Mouse (Mus musculus) thymus, adult 2 months (tissue): ENCODE results near the gene Wdpcp. TPM values are rescaled to one million over a fixed set of nuclear protein-coding genes. Genes with fewer than 3 reads are reported as not detected.

Experiments
- DNase-seq: peaks from one replicate; pipeline ENCODE4 v3.0.0; 2021
- H3K27ac ChIP-seq: fragments of 200-500 bp; 2 replicates; pipeline ENCODE4 v1.5.1; 2012; ENCODE audit warnings: low read length, control low read depth; ENCODE audit not compliant: control insufficient read depth, insufficient read depth
- H3K27me3 ChIP-seq: fragments of 200-500 bp; 2 replicates; pipeline ENCODE4 v1.6.1; 2012; ENCODE audit warnings: mild to moderate bottlenecking, low read length, moderate library complexity, mixed read lengths; ENCODE audit not compliant: control insufficient read depth, insufficient read depth
- H3K36me3 ChIP-seq: fragments of 200-500 bp; 2 replicates; pipeline ENCODE4 v1.6.1; 2012; ENCODE audit warnings: mild to moderate bottlenecking, low read length, moderate library complexity; ENCODE audit not compliant: control insufficient read depth, insufficient read depth
- H3K4me1 ChIP-seq: fragments of 200-500 bp; replicated peaks from 2 replicates; pipeline ENCODE4 v1.6.1; 2012; ENCODE audit warnings: low read length; ENCODE audit not compliant: control insufficient read depth, insufficient read depth
- H3K4me3 ChIP-seq: fragments of 200-500 bp; 2 replicates; pipeline ENCODE4 v1.5.1; 2012; ENCODE audit warnings: mild to moderate bottlenecking, low read length, control low read depth, moderate library complexity; ENCODE audit not compliant: control insufficient read depth, insufficient read depth
- CTCF ChIP-seq: fragments of 200-500 bp; IDR thresholded peaks from 2 replicates; pipeline ENCODE4 v1.5.1; 2012; ENCODE audit warnings: mild to moderate bottlenecking, control low read depth, low read length, moderate library complexity, borderline replicate concordance; ENCODE audit not compliant: control insufficient read depth, poor library complexity, insufficient read depth; ENCODE audit errors: extremely low read depth
- POLR2A ChIP-seq: fragments of 200-500 bp; IDR thresholded peaks from 2 replicates; pipeline ENCODE4 v1.6.1; 2012; ENCODE audit warnings: mild to moderate bottlenecking, low read length, control low read depth, moderate library complexity; ENCODE audit not compliant: control insufficient read depth, poor library complexity, insufficient read depth; ENCODE audit errors: extremely low read depth
- WGBS: fragments of 180-500 bp; shearing (Covaris S2); methylation state at CpG from one replicate; pipeline ENCODE4 v1.1.7; 2018; 5-methylcytosine and 5-hydroxymethylcytosine counted together
- polyA plus RNA-seq: library from polyadenylated mRNA; depleted of rRNA; stranded (reverse); fragments of >200 nt; gene quantifications from 2 replicates; pipeline ENCODE4 v1.2.3, GENCODE M21; 2012

The Wdpcp gene
- polyA plus RNA-seq, 1 experiment, result 2.7 TPM

GRCm38 (mm10) chr11:21615915-21616314 is 43.9 kb downstream of the Wdpcp start:
- Histone ChIP-seq H3K36me3 (no peaks in the 10 kb centered on the region), H3K4me1 (no peaks in the 10 kb centered on the region), H3K27ac (no peak overlapping the region), H3K4me3 (no peak overlapping the region), H3K27me3 (no peaks in the 10 kb centered on the region)
- no peak for DNase-seq
- no peak for TF ChIP-seq CTCF
- TF ChIP-seq POLR2A, result no peak

- Histone ChIP-seq H3K4me3 (no peak overlapping the region), H3K36me3 (no peaks in the 10 kb centered on the region), H3K27me3 (no peaks in the 10 kb centered on the region), H3K27ac (no peak overlapping the region), H3K4me1 (no peaks in the 10 kb centered on the region)
- 80% methylated on average over 9 of the region's 9 CpGs for WGBS
- TF ChIP-seq POLR2A (no peak), CTCF (no peak)
- DNase-seq, result no peak
These were observed 62.3 kb downstream of the Wdpcp start for GRCm38 (mm10) chr11:21634171-21634907.

- Histone ChIP-seq H3K4me1 (no peaks in the 10 kb centered on the region), H3K4me3 (no peak overlapping the region), H3K27ac (no peak overlapping the region), H3K36me3 (no peaks in the 10 kb centered on the region), H3K27me3 (no peaks in the 10 kb centered on the region)
- no peak for DNase-seq
- TF ChIP-seq CTCF (no peak), POLR2A (no peak)
- WGBS, result 89% methylated on average over 5 of the region's 5 CpGs
These were observed 66.3 kb downstream of the Wdpcp start for GRCm38 (mm10) chr11:21638341-21638740.

- H3K27ac ChIP-seq, result no peak overlapping the region
- WGBS, result 87% methylated on average over 2 of the region's 2 CpGs
- no peak for TF ChIP-seq POLR2A
- TF ChIP-seq CTCF, result no peak
- DNase-seq, result no peak
- no peaks in the 10 kb centered on the region for H3K27me3 ChIP-seq
- H3K36me3 ChIP-seq, result no peaks in the 10 kb centered on the region
- no peaks in the 10 kb centered on the region for H3K4me1 ChIP-seq
- H3K4me3 ChIP-seq, result no peak overlapping the region
These were observed 67.5 kb downstream of the Wdpcp start for GRCm38 (mm10) chr11:21639534-21639933.

GRCm38 (mm10) chr11:21644231-21644630 is 72.2 kb downstream of the Wdpcp start:
- Histone ChIP-seq H3K27ac (no peak overlapping the region), H3K27me3 (no peaks in the 10 kb centered on the region), H3K4me1 (no peaks in the 10 kb centered on the region), H3K4me3 (no peak overlapping the region), H3K36me3 (no peaks in the 10 kb centered on the region)
- 18% methylated on average over 4 of the region's 4 CpGs for WGBS
- no peak for DNase-seq
- TF ChIP-seq CTCF (no peak), POLR2A (no peak)

- H3K4me1 ChIP-seq, result no peaks in the 10 kb centered on the region
- H3K4me3 ChIP-seq, result no peak overlapping the region
- H3K27me3 ChIP-seq, result no peaks in the 10 kb centered on the region
- no peaks in the 10 kb centered on the region for H3K36me3 ChIP-seq
- no peak overlapping the region for H3K27ac ChIP-seq
- WGBS, result 93% methylated on average over 3 of the region's 3 CpGs
- no peak for TF ChIP-seq POLR2A
- TF ChIP-seq CTCF, result no peak
- no peak for DNase-seq
These were observed 74.1 kb downstream of the Wdpcp start for GRCm38 (mm10) chr11:21646136-21646535.

- DNase-seq, result no peak
- Histone ChIP-seq H3K36me3 (no peaks in the 10 kb centered on the region), H3K27ac (no peak overlapping the region), H3K27me3 (no peaks in the 10 kb centered on the region), H3K4me3 (no peak overlapping the region), H3K4me1 (no peaks in the 10 kb centered on the region)
- 84% methylated on average over 3 of the region's 3 CpGs for WGBS
- TF ChIP-seq POLR2A (no peak), CTCF (no peak)
These were observed 87.0 kb downstream of the Wdpcp start for GRCm38 (mm10) chr11:21658985-21659384.

- Histone ChIP-seq H3K4me1 (no peaks in the 10 kb centered on the region), H3K27ac (no peak overlapping the region), H3K4me3 (no peak overlapping the region), H3K27me3 (no peaks in the 10 kb centered on the region), H3K36me3 (no peaks in the 10 kb centered on the region)
- 83% methylated on average over 2 of the region's 2 CpGs for WGBS
- DNase-seq, result no peak
- TF ChIP-seq POLR2A (no peak), CTCF (no peak)
These were observed 105.0 kb downstream of the Wdpcp start for GRCm38 (mm10) chr11:21677034-21677433.
